Mouse (Mus musculus) myocyte (in vitro differentiated cells): ENCODE data around the gene Gm20388.

Experiments used
- CEBPB ChIP-seq: IDR thresholded peaks from 2 replicates; pipeline ENCODE4 v1.6.1; 2011; ENCODE audit warnings: mild to moderate bottlenecking, moderate library complexity; ENCODE audit not compliant: poor library complexity, insufficient read depth, severe bottlenecking
- E2F4 ChIP-seq: IDR thresholded peaks from one replicate; pipeline ENCODE4 v1.6.1; 2011; ENCODE audit warnings: mild to moderate bottlenecking, control low read depth, moderate library complexity; ENCODE audit not compliant: insufficient read depth
- POLR2A ChIP-seq: IDR thresholded peaks from one replicate; pipeline ENCODE4 v1.6.1; 2011; ENCODE audit warnings: low read depth, mild to moderate bottlenecking, control low read depth, moderate library complexity; ENCODE audit not compliant: insufficient read length
- POLR2AphosphoS2 ChIP-seq: IDR thresholded peaks from one replicate; pipeline ENCODE4 v1.6.1; 2011; ENCODE audit warnings: low read depth, control low read depth; ENCODE audit not compliant: insufficient read length
- REST ChIP-seq: IDR thresholded peaks from one replicate; pipeline ENCODE4 v1.6.1; 2011; ENCODE audit warnings: mild to moderate bottlenecking, control low read depth, moderate library complexity; ENCODE audit not compliant: insufficient read depth, insufficient read length
- TCF3 ChIP-seq: IDR thresholded peaks from one replicate; pipeline ENCODE4 v1.6.1; 2011; ENCODE audit warnings: low read depth, control low read depth; ENCODE audit not compliant: insufficient read length

GRCm38 (mm10) chr8:123990277-123991049 is 4079.8 kb downstream of the Gm20388 start:
- TF ChIP-seq POLR2A (no peak), CEBPB (no peak), E2F4 (no peak), REST (no peak), POLR2AphosphoS2 (no peak), TCF3 (no peak)
